ENCODE assay signal across 7 mouse cellular contexts in genomic region chr15:79670249-79670971, GRCm38 (mm10). TPM values are rescaled to one million over a fixed set of nuclear protein-coding genes. Genes with fewer than 3 reads are reported as not detected.
DNase-seq lines count a peak whose midpoint lies in the region; ATAC-seq and TF ChIP-seq lines count a peak whose summit lies in the region.

Gene Tomm22, plus strand, starts transcription at chr15:79670861.

- peak within 1 kb of the TSS; percentile 87 for H3K9ac ChIP-seq in embryonic facial prominence, embryonic 11.5 days (replicated peaks; ENCODE audit: low read length)
- peak within 1 kb of the TSS; percentile 89 for H3K9ac ChIP-seq in limb, embryonic 12.5 days (replicated peaks)
- peak within 1 kb of the TSS; percentile 79 for H3K9ac ChIP-seq in midbrain, embryonic 15.5 days

- H3K36me3 ChIP-seq in embryonic facial prominence, embryonic 11.5 days (replicated peaks; ENCODE audit: control insufficient read depth, insufficient read depth, low read depth, low read length): peaks cover 3% of the 10 kb centered on the region
- H3K36me3 ChIP-seq in kidney, adult 2 months (ENCODE audit: control insufficient read depth, insufficient read depth, low read length): peaks cover under 1% of the 10 kb centered on the region; the same call in 1 of the 2 replicates
- H3K36me3 ChIP-seq in limb, embryonic 12.5 days: peaks cover 58% of the 10 kb centered on the region
- peaks cover 34% of the 10 kb centered on the region for H3K36me3 ChIP-seq in midbrain, embryonic 15.5 days (replicated peaks)
- peaks cover 15% of the 10 kb centered on the region for H3K36me3 ChIP-seq in spleen, adult 2 months (ENCODE audit: control insufficient read depth, insufficient read depth, low read length)

- DNase-seq in adrenal gland, postnatal 14 days: peak; percentile 95
- peak; percentile 95 for DNase-seq in embryonic facial prominence, embryonic 11.5 days (ENCODE audit: low spot score)
- peak; percentile 99 for DNase-seq in heart, adult 11 months
- peak; percentile 93 for DNase-seq in kidney, adult 2 months
- DNase-seq in spleen, adult 2 months (ENCODE audit: low read depth in 1 of 2, low spot score in 2 of 2): peak; percentile 86 to 90

- TF ChIP-seq POLR2A in kidney, adult 2 months (IDR thresholded peaks at IDR 0.05; ENCODE audit: low read depth, low read length): no peak
- TF ChIP-seq POLR2A in spleen, adult 2 months (IDR thresholded peaks at IDR 0.05; ENCODE audit: low read depth, low read length): peak; percentile 43

- no peaks in the 10 kb centered on the region; the same call in 1 of the 2 replicates for H3K4me1 ChIP-seq in embryonic facial prominence, embryonic 11.5 days (ENCODE audit: control insufficient read depth, insufficient read depth, low read length)
- H3K4me1 ChIP-seq in kidney, adult 2 months (ENCODE audit: control insufficient read depth, insufficient read depth, low read length): no peaks in the 10 kb centered on the region; the same call in 1 of the 2 replicates
- H3K4me1 ChIP-seq in limb, embryonic 12.5 days (replicated peaks): peaks cover 6% of the 10 kb centered on the region
- peaks cover 6% of the 10 kb centered on the region for H3K4me1 ChIP-seq in midbrain, embryonic 15.5 days
- peaks cover 2% of the 10 kb centered on the region; the same call in 1 of the 2 replicates for H3K4me1 ChIP-seq in spleen, adult 2 months (ENCODE audit: control insufficient read depth, insufficient read depth, insufficient read length)

- WGBS in embryonic facial prominence, embryonic 11.5 days: 18% methylated on average over 33 of the region's 33 CpGs
- 20% methylated on average over 33 of the region's 33 CpGs for WGBS in kidney, adult 2 months
- WGBS in limb, embryonic 12.5 days: 22% methylated on average over 33 of the region's 33 CpGs
- WGBS in midbrain, embryonic 15.5 days: 18% methylated on average over 33 of the region's 33 CpGs
- 21% methylated on average over 33 of the region's 33 CpGs for WGBS in spleen, adult 2 months

- H3K27me3 ChIP-seq in embryonic facial prominence, embryonic 11.5 days (ENCODE audit: control insufficient read depth, insufficient read depth, low read length): no peaks in the 10 kb centered on the region
- no peaks in the 10 kb centered on the region for H3K27me3 ChIP-seq in kidney, adult 2 months (replicated peaks; ENCODE audit: control insufficient read depth, insufficient read depth, low read length)
- no peaks in the 10 kb centered on the region for H3K27me3 ChIP-seq in limb, embryonic 12.5 days
- no peaks in the 10 kb centered on the region for H3K27me3 ChIP-seq in midbrain, embryonic 15.5 days (replicated peaks)
- 0 out of 2 replicates have a peak, but pooled peaks cover 1% of the 10 kb centered on the region for H3K27me3 ChIP-seq in spleen, adult 2 months (ENCODE audit: control insufficient read depth, insufficient read depth, low read length)

- TF ChIP-seq CTCF in kidney, adult 2 months (conservative IDR thresholded peaks at IDR 0.05; ENCODE audit: insufficient read depth, insufficient read length, low read depth, low read length): peak; percentile 69
- peak; percentile 73 for TF ChIP-seq CTCF in spleen, adult 2 months (IDR thresholded peaks at IDR 0.05; ENCODE audit: extremely low read depth, insufficient read depth, insufficient read length, insufficient replicate concordance)

- peak within 1 kb of the TSS; percentile 70 for H3K4me2 ChIP-seq in embryonic facial prominence, embryonic 11.5 days (ENCODE audit: low read depth, low read length)
- H3K4me2 ChIP-seq in limb, embryonic 12.5 days: peak within 1 kb of the TSS; percentile 67
- H3K4me2 ChIP-seq in midbrain, embryonic 15.5 days: peak within 1 kb of the TSS; percentile 80

- H3K4me3 ChIP-seq in embryonic facial prominence, embryonic 11.5 days (ENCODE audit: low read depth, low read length): peak within 1 kb of the TSS; percentile 89
- peak within 1 kb of the TSS; percentile 75 for H3K4me3 ChIP-seq in kidney, adult 2 months (ENCODE audit: insufficient read depth, low read depth, low read length)
- peak within 1 kb of the TSS; percentile 96 for H3K4me3 ChIP-seq in limb, embryonic 12.5 days (replicated peaks)
- H3K4me3 ChIP-seq in midbrain, embryonic 15.5 days: peak within 1 kb of the TSS; percentile 93
- H3K4me3 ChIP-seq in spleen, adult 2 months (ENCODE audit: extremely low read depth, insufficient read depth, insufficient read length): peak within 1 kb of the TSS; percentile 99

- no peaks in the 10 kb centered on the region for H3K9me3 ChIP-seq in embryonic facial prominence, embryonic 11.5 days (replicated peaks; ENCODE audit: control insufficient read depth, low read length)
- no peaks in the 10 kb centered on the region for H3K9me3 ChIP-seq in limb, embryonic 12.5 days
- no peaks in the 10 kb centered on the region for H3K9me3 ChIP-seq in midbrain, embryonic 15.5 days

- H3K27ac ChIP-seq in embryonic facial prominence, embryonic 11.5 days (replicated peaks; ENCODE audit: low read depth, low read length): no peak within 1 kb of the TSS
- no peak within 1 kb of the TSS for H3K27ac ChIP-seq in kidney, adult 2 months (ENCODE audit: insufficient read depth, low read depth, low read length)
- peak within 1 kb of the TSS; percentile 67; the same call in 1 of the 2 replicates for H3K27ac ChIP-seq in limb, embryonic 12.5 days
- peak within 1 kb of the TSS; percentile 74 for H3K27ac ChIP-seq in midbrain, embryonic 15.5 days
- no peak within 1 kb of the TSS for H3K27ac ChIP-seq in spleen, adult 2 months (ENCODE audit: insufficient read depth, low read length)

- peak; percentile 96 for ATAC-seq in embryonic facial prominence, embryonic 11.5 days (replicated peaks; ENCODE audit: insufficient number of reproducible peaks, low FRiP score, low TSS enrichment, low read depth)
- ATAC-seq in limb, embryonic 12.5 days (ENCODE audit: insufficient number of reproducible peaks, insufficient read depth, low FRiP score, low TSS enrichment, low read depth): peak; percentile 98
- ATAC-seq in midbrain, embryonic 15.5 days (replicated peaks): peak; percentile 98

RNA-seq across cellular contexts. Expression of gene Tomm22, which starts in this region (rescaled TPM):
- total RNA-seq in adrenal gland, postnatal 14 days (2021): 116 and 120 TPM in 2 replicates
- polyA plus RNA-seq in embryonic facial prominence, embryonic 11.5 days (2014; fragmentation: Nextera tagmentation; extraction: Ambion mirVana): 308 and 320 TPM in 2 replicates
- 38.2 and 52.5 TPM in 2 replicates for polyA plus RNA-seq in kidney, adult 2 months (2012; rRNA removed)
- polyA plus RNA-seq in limb, embryonic 12.5 days (2016; fragmentation: Nextera tagmentation; extraction: Ambion mirVana): 217 and 238 TPM in 2 replicates
- polyA plus RNA-seq in midbrain, embryonic 15.5 days (2015; fragmentation: Nextera tagmentation; extraction: Ambion mirVana): 222 and 226 TPM in 2 replicates
- 18.7 and 19.5 TPM in 2 replicates for polyA plus RNA-seq in spleen, adult 2 months (2012; rRNA removed)

Comparison
In these comparisons a context has a peak if more than half of its experiments do, and no peak if none do; other contexts are left out.
1. H3K27ac ChIP-seq: peak in limb, embryonic 12.5 days (single experiment) and midbrain, embryonic 15.5 days (single experiment); none in embryonic facial prominence, embryonic 11.5 days (single experiment), kidney, adult 2 months (single experiment) and spleen, adult 2 months (single experiment).
2. Peak in every context shown above with its lines, with median percentiles within 50 percentile points of each other: DNase-seq, ATAC-seq, H3K4me2 ChIP-seq, H3K4me3 ChIP-seq and H3K9ac ChIP-seq.